Mouse (Mus musculus) thymus, adult 2 months (tissue): Measurements from ENCODE around the gene Tll2. TPM values are rescaled to one million over a fixed set of nuclear protein-coding genes. Genes with fewer than 3 reads are reported as not detected.

Experiments
- DNase-seq: peaks from one replicate; pipeline ENCODE4 v3.0.0; 2021
- H3K27ac ChIP-seq: fragments of 200-500 bp; 2 replicates; pipeline ENCODE4 v1.5.1; 2012; ENCODE audit warnings: low read length, control low read depth; ENCODE audit not compliant: control insufficient read depth, insufficient read depth
- H3K27me3 ChIP-seq: fragments of 200-500 bp; 2 replicates; pipeline ENCODE4 v1.6.1; 2012; ENCODE audit warnings: mild to moderate bottlenecking, low read length, moderate library complexity, mixed read lengths; ENCODE audit not compliant: control insufficient read depth, insufficient read depth
- H3K36me3 ChIP-seq: fragments of 200-500 bp; 2 replicates; pipeline ENCODE4 v1.6.1; 2012; ENCODE audit warnings: mild to moderate bottlenecking, low read length, moderate library complexity; ENCODE audit not compliant: control insufficient read depth, insufficient read depth
- H3K4me1 ChIP-seq: fragments of 200-500 bp; replicated peaks from 2 replicates; pipeline ENCODE4 v1.6.1; 2012; ENCODE audit warnings: low read length; ENCODE audit not compliant: control insufficient read depth, insufficient read depth
- H3K4me3 ChIP-seq: fragments of 200-500 bp; 2 replicates; pipeline ENCODE4 v1.5.1; 2012; ENCODE audit warnings: mild to moderate bottlenecking, low read length, control low read depth, moderate library complexity; ENCODE audit not compliant: control insufficient read depth, insufficient read depth
- CTCF ChIP-seq: fragments of 200-500 bp; IDR thresholded peaks from 2 replicates; pipeline ENCODE4 v1.5.1; 2012; ENCODE audit warnings: mild to moderate bottlenecking, control low read depth, low read length, moderate library complexity, borderline replicate concordance; ENCODE audit not compliant: control insufficient read depth, poor library complexity, insufficient read depth; ENCODE audit errors: extremely low read depth
- POLR2A ChIP-seq: fragments of 200-500 bp; IDR thresholded peaks from 2 replicates; pipeline ENCODE4 v1.6.1; 2012; ENCODE audit warnings: mild to moderate bottlenecking, low read length, control low read depth, moderate library complexity; ENCODE audit not compliant: control insufficient read depth, poor library complexity, insufficient read depth; ENCODE audit errors: extremely low read depth
- WGBS: fragments of 180-500 bp; shearing (Covaris S2); methylation state at CpG from one replicate; pipeline ENCODE4 v1.1.7; 2018; 5-methylcytosine and 5-hydroxymethylcytosine counted together
- polyA plus RNA-seq: library from polyadenylated mRNA; depleted of rRNA; stranded (reverse); fragments of >200 nt; gene quantifications from 2 replicates; pipeline ENCODE4 v1.2.3, GENCODE M21; 2012; rRNA removed

Tll2 gene
- 0.05 and 0.09 TPM in 2 replicates for polyA plus RNA-seq

GRCm38 (mm10) chr19:41206811-41207344, at the start of gene Tll2:
TSS of gene Tll2 (minus strand) at chr19:41206835.
- Histone ChIP-seq H3K27ac (no peak within 1 kb of the TSS), H3K4me3 (no peak within 1 kb of the TSS), H3K36me3 (no peaks in the 10 kb centered on the region), H3K27me3 (peaks cover 7% of the 10 kb centered on the region; the same call in 1 of the 2 replicates), H3K4me1 (peaks cover 3% of the 10 kb centered on the region; the same call in 1 of the 2 replicates)
- DNase-seq, result peak; percentile 32
- TF ChIP-seq CTCF (no peak), POLR2A (no peak)
- 3% methylated on average over 32 of the region's 32 CpGs for WGBS

- TF ChIP-seq CTCF, result no peak
- TF ChIP-seq POLR2A, result no peak
- WGBS, result 89% methylated on average over 5 of the region's 5 CpGs
- H3K36me3 ChIP-seq, result peaks cover 8% of the 10 kb centered on the region
- H3K27ac ChIP-seq, result no peak overlapping the region
- no peak for DNase-seq
- no peaks in the 10 kb centered on the region for H3K27me3 ChIP-seq
- no peak overlapping the region for H3K4me3 ChIP-seq
- H3K4me1 ChIP-seq, result peaks cover 2% of the 10 kb centered on the region
Observed at GRCm38 (mm10) chr19:41254584-41254983, 47.9 kb upstream of the Tll2 start.

GRCm38 (mm10) chr19:41248968-41249367, 42.3 kb upstream of the Tll2 start:
- 91% methylated on average over 4 of the region's 4 CpGs for WGBS

GRCm38 (mm10) chr19:41248271-41248670, 41.6 kb upstream of the Tll2 start:
- Histone ChIP-seq H3K36me3 (peaks cover 33% of the 10 kb centered on the region), H3K4me3 (no peak overlapping the region), H3K4me1 (no peaks in the 10 kb centered on the region), H3K27ac (no peak overlapping the region), H3K27me3 (no peaks in the 10 kb centered on the region)
- DNase-seq, result no peak
- no peak for TF ChIP-seq CTCF
- no peak for TF ChIP-seq POLR2A
- WGBS, result 95% methylated on average over 3 of the region's 3 CpGs

More at GRCm38 (mm10) chr19:41248968-41249367, 42.3 kb upstream of the Tll2 start:
- TF ChIP-seq POLR2A (no peak), CTCF (no peak)
- no peak for DNase-seq
- H3K4me1 ChIP-seq, result no peaks in the 10 kb centered on the region
- peaks cover 29% of the 10 kb centered on the region for H3K36me3 ChIP-seq
- no peak overlapping the region for H3K4me3 ChIP-seq
- no peaks in the 10 kb centered on the region for H3K27me3 ChIP-seq
- H3K27ac ChIP-seq, result no peak overlapping the region

GRCm38 (mm10) chr19:41246271-41246670, 39.6 kb upstream of the Tll2 start:
- TF ChIP-seq CTCF, result no peak
- TF ChIP-seq POLR2A, result no peak
- H3K36me3 ChIP-seq, result peaks cover 53% of the 10 kb centered on the region
- no peak for DNase-seq
- WGBS, result 75% methylated on average over 4 of the region's 4 CpGs
- no peak overlapping the region for H3K4me3 ChIP-seq
- H3K27me3 ChIP-seq, result no peaks in the 10 kb centered on the region
- H3K4me1 ChIP-seq, result no peaks in the 10 kb centered on the region
- no peak overlapping the region for H3K27ac ChIP-seq

- TF ChIP-seq CTCF (peak; percentile 29; the same call in 1 of the 2 replicates), POLR2A (no peak)
- Histone ChIP-seq H3K4me1 (no peaks in the 10 kb centered on the region; the same call in 1 of the 2 replicates), H3K36me3 (peaks cover 68% of the 10 kb centered on the region), H3K27me3 (no peaks in the 10 kb centered on the region), H3K27ac (no peak overlapping the region), H3K4me3 (no peak overlapping the region)
- WGBS, result 78% methylated on average over 6 of the region's 6 CpGs
- DNase-seq, result peak; percentile 50
Observed at GRCm38 (mm10) chr19:41244581-41244980, 37.9 kb upstream of the Tll2 start.
